Mouse (Mus musculus): ENCODE measurements around the gene Rad51d.

- no peak for TF ChIP-seq POLR2A (IDR thresholded peaks at IDR 0.05; ENCODE audit: low read depth, low read length)
- TF ChIP-seq USF1 (IDR thresholded peaks at IDR 0.05; ENCODE audit: low read depth, low read length), result no peak
- TF ChIP-seq CTCF (conservative IDR thresholded peaks at IDR 0.05 in 1 of 2, IDR thresholded peaks at IDR 0.05 in 1 of 2; ENCODE audit: low read depth in 2 of 2, low read length in 2 of 2), result no peak
- no peak for TF ChIP-seq RCOR1 (conservative IDR thresholded peaks at IDR 0.05; ENCODE audit: low read depth, low read length)
- TF ChIP-seq ZNF384 (IDR thresholded peaks at IDR 0.05; ENCODE audit: low read depth, low read length), result no peak
- TF ChIP-seq EP300 (IDR thresholded peaks at IDR 0.05; ENCODE audit: low read length), result no peak
These were observed 59.2 kb downstream of the Rad51d start for GRCm38 (mm10) chr11:82831008-82831893.

All from CH12.LX (cell line).